Mouse (Mus musculus) embryonic facial prominence, embryonic 15.5 days (tissue): ENCODE data around the gene Rora. TPM values are rescaled to one million over a fixed set of nuclear protein-coding genes. Genes with fewer than 3 reads are reported as not detected.

ENCODE experiments used
- ATAC-seq: fragments of 200-750 bp; cut with Nextera tagmentation; 2 replicates; pipeline ENCODE4 v1.8.0; 2017; ENCODE audit warnings: low read depth, moderate TSS enrichment; ENCODE audit not compliant: insufficient number of reproducible peaks, low FRiP score, low TSS enrichment
- H3K27ac ChIP-seq: fragments of 300-500 bp; sonication (generic); replicated peaks from 2 replicates; pipeline ENCODE4 v1.5.1; 2015; ENCODE audit warnings: mild to moderate bottlenecking, inconsistent platforms
- H3K27me3 ChIP-seq: fragments of 300-500 bp; sonication (generic); 2 replicates; pipeline ENCODE4 v1.6.1; 2015; ENCODE audit warnings: inconsistent platforms
- H3K36me3 ChIP-seq: fragments of 300-500 bp; sonication (generic); 2 replicates; pipeline ENCODE4 v1.6.1; 2015; ENCODE audit warnings: mild to moderate bottlenecking, inconsistent platforms
- H3K4me1 ChIP-seq: fragments of 300-500 bp; sonication (generic); 2 replicates; pipeline ENCODE4 v1.6.1; 2015; ENCODE audit warnings: inconsistent platforms
- H3K4me2 ChIP-seq: fragments of 300-500 bp; sonication (generic); replicated peaks from 2 replicates; pipeline ENCODE4 v1.6.1; 2015; ENCODE audit warnings: mild to moderate bottlenecking, inconsistent platforms
- H3K4me3 ChIP-seq: fragments of 300-500 bp; sonication (generic); replicated peaks from 2 replicates; pipeline ENCODE4 v1.5.1; 2015; ENCODE audit warnings: mild to moderate bottlenecking, inconsistent platforms
- H3K9ac ChIP-seq: fragments of 300-500 bp; sonication (generic); 2 replicates; pipeline ENCODE4 v1.6.1; 2015; ENCODE audit warnings: inconsistent platforms
- H3K9me3 ChIP-seq: fragments of 300-500 bp; sonication (generic); replicated peaks from 2 replicates; pipeline ENCODE4 v1.6.1; 2016; ENCODE audit warnings: inconsistent platforms
- WGBS: fragments of 180-500 bp; shearing (Covaris S2); methylation state at CpG from one replicate; pipeline ENCODE4 v1.1.7; 2015; 5-methylcytosine and 5-hydroxymethylcytosine counted together
- polyA plus RNA-seq: library from polyadenylated mRNA; unstranded; fragments of >200 nt; fragmentation: Nextera tagmentation; extraction: Ambion mirVana; gene quantifications from 2 replicates; pipeline ENCODE4 v1.2.1, GENCODE M21; 2015

Rora gene
- polyA plus RNA-seq, 1 experiment from 2014 or later = 27.3 TPM

DNA sequence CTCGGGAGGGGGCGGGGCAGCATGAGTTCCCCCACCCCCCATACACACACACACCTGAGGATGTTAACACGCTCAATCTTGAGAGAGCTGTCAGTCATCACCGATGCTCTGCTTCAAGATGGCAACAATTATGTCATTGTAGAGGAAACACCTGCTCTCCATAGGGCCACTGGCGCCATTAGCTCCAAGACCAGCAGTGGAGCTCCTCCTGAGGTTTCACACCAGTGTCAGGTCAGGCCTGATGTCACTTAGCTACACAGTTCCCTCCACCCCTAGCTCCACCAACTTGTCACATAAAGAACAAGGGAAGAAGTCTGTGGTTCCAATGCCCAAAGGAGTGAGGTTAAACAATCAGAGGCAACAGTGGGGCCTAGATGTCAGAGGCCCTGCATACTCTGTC is 740.6 kb downstream of the Rora start:
- Histone ChIP-seq H3K27ac (no peak overlapping the region), H3K9ac (no peak overlapping the region), H3K4me2 (no peak overlapping the region), H3K4me3 (no peak overlapping the region), H3K27me3 (no peaks in the 10 kb centered on the region), H3K9me3 (no peaks in the 10 kb centered on the region), H3K4me1 (peaks cover 8% of the 10 kb centered on the region), H3K36me3 (no peaks in the 10 kb centered on the region)
- ATAC-seq = no peak
- 76% methylated on average over 5 of the region's 5 CpGs for WGBS

DNA sequence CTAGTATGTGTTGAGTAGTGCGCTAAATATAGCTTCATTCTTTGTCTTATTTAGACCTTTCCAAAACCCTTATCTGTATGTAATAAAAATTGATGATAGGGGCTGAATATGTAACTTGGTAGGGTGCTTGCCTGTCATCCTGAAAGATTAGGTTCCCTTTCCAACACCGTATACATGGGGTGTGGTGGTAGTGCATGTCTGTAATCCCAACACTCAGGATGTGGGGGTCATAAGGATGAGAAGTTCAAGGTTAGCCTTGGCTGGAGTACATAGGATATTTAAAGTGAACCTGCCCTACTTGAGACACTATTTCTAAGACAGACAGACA is 743.8 kb downstream of the Rora start:
- peak overlapping the region; percentile 81 for H3K4me2 ChIP-seq
- H3K27me3 ChIP-seq = no peaks in the 10 kb centered on the region
- no peaks in the 10 kb centered on the region for H3K9me3 ChIP-seq
- H3K4me3 ChIP-seq = peak overlapping the region; percentile 83
- 0 out of 2 replicates have a peak, but pooled peaks have one; percentile 5 for ATAC-seq
- peak overlapping the region; percentile 95 for H3K27ac ChIP-seq
- H3K4me1 ChIP-seq = peaks cover 8% of the 10 kb centered on the region
- peak overlapping the region; percentile 96; the same call in 1 of the 2 replicates for H3K9ac ChIP-seq
- WGBS = 54% methylated on average over 2 of the region's 2 CpGs
- H3K36me3 ChIP-seq = no peaks in the 10 kb centered on the region

DNA sequence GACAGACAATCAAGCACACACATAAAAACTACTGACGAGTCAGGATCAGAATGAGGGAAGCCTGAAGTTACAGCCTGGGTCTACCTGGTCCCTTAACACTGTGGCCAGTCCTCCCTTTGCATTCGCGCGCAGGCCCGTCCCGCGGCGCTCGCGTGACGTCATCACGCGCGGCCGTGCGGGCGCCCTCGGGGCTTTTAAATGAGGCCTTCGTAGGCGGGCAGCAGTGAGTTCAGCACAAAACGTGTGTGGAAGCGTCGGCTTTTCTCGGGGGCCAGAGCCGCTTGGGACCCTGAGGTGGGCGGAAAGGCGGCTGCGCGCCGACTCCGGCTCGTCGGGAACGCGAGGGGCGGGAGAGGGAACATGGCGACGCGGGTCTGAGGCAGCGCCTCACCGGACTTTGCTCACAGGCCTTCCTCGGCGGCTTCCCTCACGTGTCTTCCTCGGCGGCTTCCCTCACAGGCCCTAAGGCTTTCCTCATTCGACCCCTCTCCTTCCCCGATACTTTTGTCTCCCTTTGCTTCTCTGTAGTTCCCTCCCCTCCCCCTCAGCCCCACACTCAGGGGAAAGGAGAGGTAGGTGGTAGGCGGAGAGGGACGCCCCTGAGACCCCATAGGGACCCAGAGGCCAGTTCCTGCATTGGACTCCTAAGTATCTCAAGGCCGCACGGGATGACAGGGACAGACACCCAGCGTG is 744.3 kb downstream of the Rora start, which contains the start of gene Ice2:
Gene Ice2, plus strand, starts transcription at position 147 of the 693 bp plus-strand sequence.
- H3K9me3 ChIP-seq = no peaks in the 10 kb centered on the region
- H3K27ac ChIP-seq = peak within 1 kb of the TSS; percentile 95
- under 1% methylated on average over 53 of the region's 53 CpGs for WGBS
- peak; percentile 87 for ATAC-seq
- no peaks in the 10 kb centered on the region for H3K36me3 ChIP-seq
- peak within 1 kb of the TSS; percentile 81 for H3K4me2 ChIP-seq
- H3K9ac ChIP-seq = peak within 1 kb of the TSS; percentile 96
- H3K4me3 ChIP-seq = peak within 1 kb of the TSS; percentile 83
- H3K27me3 ChIP-seq = no peaks in the 10 kb centered on the region
- peaks cover 8% of the 10 kb centered on the region for H3K4me1 ChIP-seq

DNA sequence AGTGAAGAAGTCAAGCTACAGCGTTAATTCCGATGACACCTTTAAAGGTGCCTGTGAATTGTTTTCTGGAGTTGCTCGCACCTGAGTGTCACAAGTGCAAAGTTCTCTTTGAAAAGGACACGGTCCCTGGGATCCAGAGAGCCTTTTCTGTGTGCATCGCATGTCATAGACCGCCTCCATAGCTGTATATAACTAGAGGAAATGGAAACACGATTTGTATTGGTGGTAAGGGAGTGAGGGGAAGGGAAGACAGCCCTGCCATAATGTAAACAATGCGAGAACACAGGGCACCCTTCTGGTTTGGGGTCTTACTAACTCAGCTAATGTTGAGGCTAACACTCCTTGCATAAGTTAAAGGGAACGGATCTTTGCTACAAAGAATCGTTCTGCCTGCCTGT is 744.9 kb downstream of the Rora start:
- Histone ChIP-seq H3K4me2 (peak overlapping the region; percentile 81), H3K36me3 (no peaks in the 10 kb centered on the region), H3K27me3 (no peaks in the 10 kb centered on the region), H3K4me3 (peak overlapping the region; percentile 83), H3K4me1 (peaks cover 8% of the 10 kb centered on the region), H3K9ac (peak overlapping the region; percentile 96), H3K27ac (peak overlapping the region; percentile 95), H3K9me3 (no peaks in the 10 kb centered on the region)
- no peak for ATAC-seq
- WGBS = 12% methylated on average over 10 of the region's 10 CpGs

DNA sequence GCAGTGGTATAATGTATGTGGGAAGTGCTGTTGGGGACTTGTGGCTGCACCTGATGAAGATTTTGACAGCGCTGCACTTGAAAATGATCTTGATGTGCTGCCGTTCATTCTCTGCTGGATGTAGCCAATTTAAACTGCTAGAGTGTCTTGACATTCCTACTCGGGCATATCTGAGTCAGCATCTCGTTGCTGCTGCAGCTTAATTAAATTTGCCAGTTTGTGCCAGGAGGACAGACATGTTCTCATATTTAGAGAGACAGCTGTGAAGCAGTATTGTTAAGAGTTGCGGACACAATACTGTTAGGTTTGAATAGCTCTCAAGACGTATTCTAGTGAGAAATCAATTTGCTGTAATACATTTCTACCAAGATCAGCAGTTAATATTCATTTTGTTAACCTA is 751.1 kb downstream of the Rora start:
- no peak for ATAC-seq
- no peak overlapping the region for H3K9ac ChIP-seq
- H3K4me3 ChIP-seq = no peak overlapping the region
- WGBS = 64% methylated on average over 6 of the region's 6 CpGs
- no peaks in the 10 kb centered on the region for H3K4me1 ChIP-seq
- H3K27me3 ChIP-seq = no peaks in the 10 kb centered on the region
- peaks cover 4% of the 10 kb centered on the region; the same call in 1 of the 2 replicates for H3K36me3 ChIP-seq
- H3K4me2 ChIP-seq = no peak overlapping the region
- no peaks in the 10 kb centered on the region for H3K9me3 ChIP-seq
- H3K27ac ChIP-seq = no peak overlapping the region

DNA sequence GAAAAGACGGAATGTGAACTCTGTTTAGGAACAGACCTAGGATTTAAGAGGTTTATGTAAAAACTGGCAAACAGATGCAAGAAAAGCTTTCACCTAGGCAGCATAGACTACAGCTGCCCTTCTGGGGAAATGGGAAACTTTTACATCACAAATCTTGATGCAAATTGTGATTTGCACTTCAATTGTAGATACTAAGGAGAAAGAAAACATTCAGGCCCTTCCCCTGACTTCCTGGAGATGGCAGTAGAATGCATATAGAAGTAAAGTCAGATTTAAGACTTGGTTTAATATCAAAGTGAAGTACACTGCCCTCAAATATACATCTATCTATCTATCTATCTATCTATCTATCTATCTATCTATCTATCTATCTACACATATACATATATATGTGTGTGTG is 765.9 kb downstream of the Rora start:
- H3K27ac ChIP-seq = no peak overlapping the region
- no peaks in the 10 kb centered on the region for H3K27me3 ChIP-seq
- no peak overlapping the region for H3K9ac ChIP-seq
- ATAC-seq = no peak
- peaks cover 29% of the 10 kb centered on the region for H3K36me3 ChIP-seq
- H3K4me1 ChIP-seq = no peaks in the 10 kb centered on the region
- H3K4me2 ChIP-seq = no peak overlapping the region
- H3K9me3 ChIP-seq = no peaks in the 10 kb centered on the region
- no peak overlapping the region for H3K4me3 ChIP-seq
- 86% methylated on average over 1 of the region's 1 CpGs for WGBS

DNA sequence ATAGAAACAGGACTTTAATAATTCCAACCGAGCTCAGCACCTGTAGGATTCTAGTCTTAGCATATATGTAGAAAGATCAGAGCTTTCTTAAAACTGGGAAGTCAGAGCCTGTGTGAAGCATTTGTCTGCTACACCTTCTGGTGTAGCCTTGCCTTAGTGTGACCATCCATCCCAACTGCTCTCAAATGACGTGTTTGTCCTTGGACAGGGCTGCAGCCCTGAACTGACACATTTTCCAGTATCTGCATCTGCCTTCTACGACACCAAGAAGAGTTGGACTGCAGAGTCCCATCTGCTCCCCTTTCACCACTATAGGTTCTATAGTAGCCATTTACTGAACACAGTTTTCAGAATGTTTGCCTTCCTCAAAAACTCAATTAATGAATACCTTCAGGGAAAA is 776.9 kb downstream of the Rora start:
- peaks cover 21% of the 10 kb centered on the region for H3K4me1 ChIP-seq
- H3K9ac ChIP-seq = no peak overlapping the region
- H3K9me3 ChIP-seq = no peaks in the 10 kb centered on the region
- no peak for ATAC-seq
- no peak overlapping the region for H3K4me2 ChIP-seq
- H3K36me3 ChIP-seq = peaks cover 20% of the 10 kb centered on the region
- no peaks in the 10 kb centered on the region for H3K27me3 ChIP-seq
- H3K4me3 ChIP-seq = no peak overlapping the region
- H3K27ac ChIP-seq = peak overlapping the region; percentile 89
- 84% methylated on average over 3 of the region's 3 CpGs for WGBS

DNA sequence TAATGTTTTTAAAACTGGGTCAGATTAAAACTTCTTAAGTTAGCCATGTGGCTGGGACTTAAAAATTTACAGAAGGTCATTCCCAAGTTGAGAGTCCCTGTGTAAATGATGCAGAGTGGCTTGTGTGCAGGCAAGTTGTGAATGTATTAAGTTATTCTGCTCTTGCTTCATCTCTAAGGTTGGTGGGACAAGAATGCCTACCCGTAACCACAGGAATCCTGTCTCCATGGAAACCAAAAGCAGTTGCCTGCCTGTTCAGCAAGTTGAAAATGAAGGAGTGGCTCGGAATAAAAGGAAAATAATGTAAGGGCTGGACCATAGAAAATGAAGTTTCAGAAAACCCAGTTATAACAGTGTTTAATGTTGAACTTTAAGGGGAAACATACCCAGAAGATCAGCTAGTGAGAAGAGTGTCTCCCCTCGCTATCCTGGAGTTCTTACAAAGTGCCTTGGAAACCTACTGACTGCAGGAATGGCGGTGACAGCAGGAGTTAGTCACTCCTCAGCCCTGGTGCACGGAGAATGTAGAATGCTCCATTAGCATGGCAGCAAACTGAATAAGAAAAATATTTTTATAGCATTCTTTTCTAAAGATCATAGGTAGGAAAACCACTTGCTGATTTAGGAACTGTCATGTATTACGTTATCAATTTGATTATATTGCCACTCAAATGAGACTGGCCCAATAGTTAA is 778.4 kb downstream of the Rora start:
- H3K27me3 ChIP-seq = no peaks in the 10 kb centered on the region
- H3K9me3 ChIP-seq = no peaks in the 10 kb centered on the region
- H3K27ac ChIP-seq = peak overlapping the region; percentile 89
- H3K4me1 ChIP-seq = peaks cover 21% of the 10 kb centered on the region
- peak overlapping the region; percentile 21; the same call in 1 of the 2 replicates for H3K4me2 ChIP-seq
- H3K36me3 ChIP-seq = peaks cover 12% of the 10 kb centered on the region; the same call in 1 of the 2 replicates
- H3K9ac ChIP-seq = no peak overlapping the region
- ATAC-seq = peak; percentile 72
- H3K4me3 ChIP-seq = no peak overlapping the region
- 23% methylated on average over 6 of the region's 6 CpGs for WGBS

DNA sequence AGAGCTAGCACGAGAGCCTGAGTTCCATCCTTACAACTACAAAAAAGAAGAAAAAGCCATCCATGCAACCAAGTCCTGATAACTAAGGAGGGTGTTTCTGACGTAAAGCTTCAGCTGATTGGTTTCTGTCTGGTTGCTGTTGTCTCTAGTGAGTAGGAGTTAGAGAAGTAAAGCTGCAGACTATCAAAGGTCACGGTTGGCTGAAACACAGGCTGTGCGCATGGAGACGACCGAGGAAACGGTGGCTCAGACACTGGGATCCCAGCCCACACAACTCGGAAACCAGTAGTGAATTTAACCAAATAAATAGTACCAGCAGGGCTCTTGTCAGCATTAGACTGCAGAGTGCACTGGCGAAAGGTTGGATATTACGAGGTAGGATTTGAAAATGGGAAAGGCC is 781.6 kb downstream of the Rora start:
- Histone ChIP-seq H3K4me2 (no peak overlapping the region), H3K36me3 (no peaks in the 10 kb centered on the region), H3K9ac (no peak overlapping the region), H3K27me3 (no peaks in the 10 kb centered on the region), H3K9me3 (no peaks in the 10 kb centered on the region), H3K4me1 (peaks cover 27% of the 10 kb centered on the region), H3K4me3 (no peak overlapping the region), H3K27ac (no peak overlapping the region)
- ATAC-seq = no peak
- WGBS = 62% methylated on average over 10 of the region's 10 CpGs

DNA sequence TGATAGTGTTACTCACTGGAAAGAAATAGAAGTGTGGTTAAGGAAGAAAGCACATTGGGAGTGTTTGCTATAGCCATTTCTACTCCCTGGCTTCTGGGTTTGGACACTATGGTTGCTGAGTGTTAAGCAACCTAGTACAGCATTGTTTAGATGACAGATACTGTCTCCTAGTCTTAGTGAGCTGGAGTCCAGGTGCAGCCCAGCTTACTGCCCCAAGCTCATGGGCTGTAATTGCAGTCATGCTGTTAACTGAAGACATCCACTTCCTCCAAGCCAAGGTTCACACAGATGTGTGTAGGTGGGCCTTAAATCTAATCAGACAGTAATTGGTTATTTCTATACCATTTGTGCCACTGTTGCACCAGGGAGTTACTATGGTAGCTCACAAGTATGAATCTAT is 782.1 kb downstream of the Rora start:
- Histone ChIP-seq H3K27ac (no peak overlapping the region), H3K36me3 (no peaks in the 10 kb centered on the region), H3K9me3 (no peaks in the 10 kb centered on the region), H3K27me3 (no peaks in the 10 kb centered on the region), H3K4me3 (no peak overlapping the region), H3K4me2 (no peak overlapping the region), H3K9ac (no peak overlapping the region), H3K4me1 (peaks cover 27% of the 10 kb centered on the region)
- no peak for ATAC-seq
